In genomic region chr6:134640485-134641475, GRCm38 (mm10) we compare ENCODE assay signal across 8 mouse cellular contexts. TPM values are rescaled to one million over a fixed set of nuclear protein-coding genes. Genes with fewer than 3 reads are reported as not detected.
DNase-seq lines count a peak whose midpoint lies in the region; ATAC-seq lines count a peak whose summit lies in the region.

No protein-coding gene starts in this region.

- peaks cover 8% of the 10 kb centered on the region for H3K4me1 ChIP-seq in forebrain, embryonic 10.5 days
- H3K4me1 ChIP-seq in heart, embryonic 16.5 days (ENCODE audit: control insufficient read depth, insufficient read depth, low read length): peaks cover 7% of the 10 kb centered on the region
- H3K4me1 ChIP-seq in liver, embryonic 15.5 days (replicated peaks): peaks cover 21% of the 10 kb centered on the region
- 0 out of 2 replicates have a peak, but pooled peaks cover 3% of the 10 kb centered on the region for H3K4me1 ChIP-seq in neural tube, embryonic 12.5 days

- H3K4me2 ChIP-seq in heart, embryonic 16.5 days (ENCODE audit: low read depth, low read length): peak overlapping the region; percentile 93
- H3K4me2 ChIP-seq in liver, embryonic 15.5 days: peak overlapping the region; percentile 90
- peak overlapping the region; percentile 77 for H3K4me2 ChIP-seq in neural tube, embryonic 12.5 days (replicated peaks)

- no peaks in the 10 kb centered on the region for H3K27me3 ChIP-seq in forebrain, embryonic 10.5 days (ENCODE audit: poor library complexity, severe bottlenecking)
- H3K27me3 ChIP-seq in heart, embryonic 16.5 days (ENCODE audit: control insufficient read depth, insufficient read depth, low read length): no peaks in the 10 kb centered on the region
- no peaks in the 10 kb centered on the region for H3K27me3 ChIP-seq in liver, embryonic 15.5 days
- H3K27me3 ChIP-seq in neural tube, embryonic 12.5 days (replicated peaks): no peaks in the 10 kb centered on the region

- peaks cover 2% of the 10 kb centered on the region; the same call in 1 of the 2 replicates for H3K36me3 ChIP-seq in forebrain, embryonic 10.5 days (replicated peaks)
- 0 out of 2 replicates have a peak, but pooled peaks cover 5% of the 10 kb centered on the region for H3K36me3 ChIP-seq in heart, embryonic 16.5 days (ENCODE audit: control insufficient read depth, insufficient read depth)
- H3K36me3 ChIP-seq in liver, embryonic 15.5 days (replicated peaks): no peaks in the 10 kb centered on the region; the same call in 1 of the 2 replicates
- peaks cover 7% of the 10 kb centered on the region; the same call in 1 of the 2 replicates for H3K36me3 ChIP-seq in neural tube, embryonic 12.5 days

- peak overlapping the region; percentile 88 for H3K27ac ChIP-seq in forebrain, embryonic 10.5 days
- H3K27ac ChIP-seq in heart, embryonic 16.5 days (ENCODE audit: low read length): peak overlapping the region; percentile 49
- H3K27ac ChIP-seq in liver, embryonic 15.5 days (replicated peaks): peak overlapping the region; percentile 88
- H3K27ac ChIP-seq in neural tube, embryonic 12.5 days: peak overlapping the region; percentile 66; the same call in 1 of the 2 replicates

- peak overlapping the region; percentile 92 for H3K4me3 ChIP-seq in forebrain, embryonic 10.5 days
- H3K4me3 ChIP-seq in heart, embryonic 16.5 days (ENCODE audit: low read length): peak overlapping the region; percentile 64
- peak overlapping the region; percentile 99 for H3K4me3 ChIP-seq in liver, embryonic 15.5 days (replicated peaks)
- peak overlapping the region; percentile 89 for H3K4me3 ChIP-seq in neural tube, embryonic 12.5 days

- DNase-seq in CD8-positive naive resting alpha-beta T cell, adult 2 months (ENCODE audit: low read depth in 2 of 2, low spot score in 2 of 2): peak; percentile 87 to 90
- peak; percentile 93 for DNase-seq in c-Kit-positive CD71-negative TER-119-negative erythroid progenitor cells, embryonic 14.5 days (ENCODE audit: low read depth)
- DNase-seq in forebrain, embryonic 10.5 days (ENCODE audit: extremely low spot score, low spot score): peak; percentile 91
- peak; percentile 95 to 97 for DNase-seq in kidney, postnatal 36 days
- DNase-seq in telencephalon, adult 2 months (ENCODE audit: low read depth, low spot score): peak; percentile 90

- peak overlapping the region; percentile 81 for H3K9ac ChIP-seq in heart, embryonic 16.5 days (ENCODE audit: low read length)
- peak overlapping the region; percentile 94 for H3K9ac ChIP-seq in liver, embryonic 15.5 days
- H3K9ac ChIP-seq in neural tube, embryonic 12.5 days: peak overlapping the region; percentile 88

- 2% methylated on average over 65 of the region's 65 CpGs for WGBS in forebrain, embryonic 10.5 days
- 2% methylated on average over 65 of the region's 65 CpGs for WGBS in heart, embryonic 16.5 days
- WGBS in liver, embryonic 15.5 days (ENCODE audit: insufficient replicate concordance): 3% methylated on average over 65 of the region's 65 CpGs
- 2% methylated on average over 64 of the region's 65 CpGs for WGBS in neural tube, embryonic 12.5 days

- H3K9me3 ChIP-seq in forebrain, embryonic 10.5 days: no peaks in the 10 kb centered on the region
- H3K9me3 ChIP-seq in heart, embryonic 16.5 days (replicated peaks; ENCODE audit: control insufficient read depth, low read length): no peaks in the 10 kb centered on the region
- no peaks in the 10 kb centered on the region for H3K9me3 ChIP-seq in liver, embryonic 15.5 days (replicated peaks)
- no peaks in the 10 kb centered on the region for H3K9me3 ChIP-seq in neural tube, embryonic 12.5 days

- ATAC-seq in heart, embryonic 16.5 days (replicated peaks; ENCODE audit: extremely low read depth, insufficient read depth, low FRiP score): peak; percentile 98
- ATAC-seq in liver, embryonic 15.5 days (ENCODE audit: insufficient read depth): peak; percentile 96
- peak; percentile 99 for ATAC-seq in neural tube, embryonic 12.5 days (ENCODE audit: low FRiP score, low read depth)

RNA-seq across cellular contexts. Expression of gene Borcs5, which starts 1.5 kb away (rescaled TPM):
- 18.4 and 20.1 TPM in 2 replicates for polyA plus RNA-seq in forebrain, embryonic 10.5 days (2016; fragmentation: Nextera tagmentation; extraction: Ambion mirVana)
- polyA plus RNA-seq in heart, embryonic 16.5 days (2015; fragmentation: Nextera tagmentation; extraction: Ambion mirVana): 16.9 and 17.5 TPM in 2 replicates
- polyA plus RNA-seq in liver, embryonic 15.5 days (2015; fragmentation: Nextera tagmentation; extraction: Ambion mirVana): 7.5 and 8.6 TPM in 2 replicates
- polyA plus RNA-seq in neural tube, embryonic 12.5 days (2016; fragmentation: Nextera tagmentation; extraction: Ambion mirVana): 38.6 and 44.8 TPM in 2 replicates

RNA-seq across cellular contexts. Expression of gene Mansc1, which starts 8.5 kb away (rescaled TPM):
- 0.55 and 0.63 TPM in 2 replicates for polyA plus RNA-seq in forebrain, embryonic 10.5 days (2016; fragmentation: Nextera tagmentation; extraction: Ambion mirVana)
- 5.8 and 8.0 TPM in 2 replicates for polyA plus RNA-seq in heart, embryonic 16.5 days (2015; fragmentation: Nextera tagmentation; extraction: Ambion mirVana)
- 0.86 and 0.90 TPM in 2 replicates for polyA plus RNA-seq in liver, embryonic 15.5 days (2015; fragmentation: Nextera tagmentation; extraction: Ambion mirVana)
- polyA plus RNA-seq in neural tube, embryonic 12.5 days (2016; fragmentation: Nextera tagmentation; extraction: Ambion mirVana): 1.2 TPM in 2 replicates

Comparison
In these comparisons a context has a peak if more than half of its experiments do, and no peak if none do; other contexts are left out.
1. Peak in every context shown above with its lines: DNase-seq, ATAC-seq, H3K4me3 ChIP-seq and H3K27ac ChIP-seq.